Mouse (Mus musculus): ENCODE data around the gene Zfp296. TPM values are rescaled to one million over a fixed set of nuclear protein-coding genes. Genes with fewer than 3 reads are reported as not detected.

Zfp296 gene
- polyA plus RNA-seq (2015; fragmentation: Illumina TruSeq; extraction: RNeasy Lipid Tissue Mini Kit (QIAGEN cat#74804); ENCODE audit: low read depth, low replicate concordance), result 2.2 TPM

GRCm38 (mm10) chr7:19577141-19577852 is at the start of gene Zfp296, which contains the start of gene Gemin7:
Zfp296 (plus strand) TSS chr7:19577287.
Gemin7 (minus strand) TSS chr7:19577595.

DNA sequence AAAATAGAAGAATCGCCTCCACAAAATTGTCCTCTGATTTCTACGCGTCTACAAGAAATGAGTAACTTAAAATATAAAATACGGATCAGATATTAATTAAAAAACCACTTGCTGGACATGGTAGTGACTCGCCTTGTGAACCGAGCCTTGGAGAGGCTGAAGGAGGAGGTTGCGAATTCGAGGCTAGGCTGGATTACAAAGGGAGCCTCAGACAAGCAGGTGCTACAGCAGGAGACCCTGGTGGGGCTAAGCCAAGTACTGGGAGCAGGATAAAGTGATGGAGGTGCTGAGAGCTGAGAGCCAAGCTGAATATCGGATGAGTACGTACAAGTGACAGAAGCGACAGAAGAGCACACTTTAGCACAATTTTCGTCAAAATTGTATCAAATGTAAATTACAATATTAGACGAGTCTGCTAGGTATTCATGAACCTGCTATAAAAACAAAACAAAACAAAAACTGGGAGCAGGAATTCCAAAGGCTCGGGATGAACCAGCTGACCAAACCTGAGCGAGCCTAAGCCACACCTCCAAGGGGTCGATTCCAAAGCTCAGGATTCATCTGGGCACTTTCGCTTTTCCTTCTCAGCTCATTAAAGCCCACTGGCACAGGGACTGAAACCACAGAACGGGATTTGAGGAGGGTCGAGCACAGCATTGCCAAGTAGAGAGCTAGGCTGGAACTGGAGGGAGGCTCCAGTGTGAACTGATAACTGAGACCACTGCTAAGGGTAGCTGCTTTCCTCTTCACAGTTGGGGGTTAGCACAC is 14.3 kb upstream of the Zfp296 start, which contains the start of gene Ppp1r37:
TSS of gene Ppp1r37 (minus strand) at position 434 of the 768 bp plus-strand sequence.

GRCm38 (mm10) chr7:19603849-19604605 is 26.9 kb downstream of the Zfp296 start, which contains the start of gene Clasrp:
Clasrp (minus strand) TSS chr7:19604486.

GRCm38 (mm10) chr7:19629361-19629734 is 52.3 kb downstream of the Zfp296 start, which contains the start of gene Relb:
Relb (minus strand) TSS chr7:19629438.

Other genes starting within 250 kb of the Zfp296 start
- 39.0 TPM for gene Ercc1, start 232.5 kb upstream of the Zfp296 start, polyA plus RNA-seq (2015; fragmentation: Illumina TruSeq; extraction: RNeasy Lipid Tissue Mini Kit (QIAGEN cat#74804); ENCODE audit: low read depth, low replicate concordance)
- 17.9 TPM for gene Cd3eap, start 217.8 kb upstream of the Zfp296 start, polyA plus RNA-seq (2015; fragmentation: Illumina TruSeq; extraction: RNeasy Lipid Tissue Mini Kit (QIAGEN cat#74804); ENCODE audit: low read depth, low replicate concordance)
- 2.5 TPM for gene Ppp1r13l, start 217.5 kb upstream of the Zfp296 start, polyA plus RNA-seq (2015; fragmentation: Illumina TruSeq; extraction: RNeasy Lipid Tissue Mini Kit (QIAGEN cat#74804); ENCODE audit: low read depth, low replicate concordance)
- 28.2 TPM for gene Ercc2, start 195.3 kb upstream of the Zfp296 start, polyA plus RNA-seq (2015; fragmentation: Illumina TruSeq; extraction: RNeasy Lipid Tissue Mini Kit (QIAGEN cat#74804); ENCODE audit: low read depth, low replicate concordance)
- 2.6 TPM for gene Klc3, start 173.2 kb upstream of the Zfp296 start, polyA plus RNA-seq (2015; fragmentation: Illumina TruSeq; extraction: RNeasy Lipid Tissue Mini Kit (QIAGEN cat#74804); ENCODE audit: low read depth, low replicate concordance)
- 0.62 TPM for gene Ckm, start 172.5 kb upstream of the Zfp296 start, polyA plus RNA-seq (2015; fragmentation: Illumina TruSeq; extraction: RNeasy Lipid Tissue Mini Kit (QIAGEN cat#74804); ENCODE audit: low read depth, low replicate concordance)
- 41.6 TPM for gene Mark4, start 118.5 kb upstream of the Zfp296 start, polyA plus RNA-seq (2015; fragmentation: Illumina TruSeq; extraction: RNeasy Lipid Tissue Mini Kit (QIAGEN cat#74804); ENCODE audit: low read depth, low replicate concordance)
- gene Exoc3l2, start 114.0 kb upstream of the Zfp296 start, polyA plus RNA-seq (2015; fragmentation: Illumina TruSeq; extraction: RNeasy Lipid Tissue Mini Kit (QIAGEN cat#74804); ENCODE audit: low read depth, low replicate concordance), result 0.21 TPM
- 7.8 TPM for gene Bloc1s3, start 68.9 kb upstream of the Zfp296 start, polyA plus RNA-seq (2015; fragmentation: Illumina TruSeq; extraction: RNeasy Lipid Tissue Mini Kit (QIAGEN cat#74804); ENCODE audit: low read depth, low replicate concordance)
- gene Trappc6a, start 68.9 kb upstream of the Zfp296 start, polyA plus RNA-seq (2015; fragmentation: Illumina TruSeq; extraction: RNeasy Lipid Tissue Mini Kit (QIAGEN cat#74804); ENCODE audit: low read depth, low replicate concordance), result 20.7 TPM
- gene Nkpd1, start 59.4 kb upstream of the Zfp296 start, polyA plus RNA-seq (2015; fragmentation: Illumina TruSeq; extraction: RNeasy Lipid Tissue Mini Kit (QIAGEN cat#74804); ENCODE audit: low read depth, low replicate concordance), result 0.51 TPM
- 121 TPM for gene Ppp1r37, start 14.2 kb upstream of the Zfp296 start, polyA plus RNA-seq (2015; fragmentation: Illumina TruSeq; extraction: RNeasy Lipid Tissue Mini Kit (QIAGEN cat#74804); ENCODE audit: low read depth, low replicate concordance)
- gene Gemin7, start 308 bp downstream of the Zfp296 start, polyA plus RNA-seq (2015; fragmentation: Illumina TruSeq; extraction: RNeasy Lipid Tissue Mini Kit (QIAGEN cat#74804); ENCODE audit: low read depth, low replicate concordance), result 70.4 TPM
- gene Clasrp, start 27.2 kb downstream of the Zfp296 start, polyA plus RNA-seq (2015; fragmentation: Illumina TruSeq; extraction: RNeasy Lipid Tissue Mini Kit (QIAGEN cat#74804); ENCODE audit: low read depth, low replicate concordance), result 61.8 TPM
- gene Relb, start 52.2 kb downstream of the Zfp296 start, polyA plus RNA-seq (2015; fragmentation: Illumina TruSeq; extraction: RNeasy Lipid Tissue Mini Kit (QIAGEN cat#74804); ENCODE audit: low read depth, low replicate concordance), result 5.4 TPM
- gene Clptm1, start 87.7 kb downstream of the Zfp296 start, polyA plus RNA-seq (2015; fragmentation: Illumina TruSeq; extraction: RNeasy Lipid Tissue Mini Kit (QIAGEN cat#74804); ENCODE audit: low read depth, low replicate concordance), result 134 TPM
- not detected for gene Apoc2, start 100.7 kb downstream of the Zfp296 start, polyA plus RNA-seq (2015; fragmentation: Illumina TruSeq; extraction: RNeasy Lipid Tissue Mini Kit (QIAGEN cat#74804); ENCODE audit: low read depth, low replicate concordance)
- gene Gm44805, start 104.1 kb downstream of the Zfp296 start, polyA plus RNA-seq (2015; fragmentation: Illumina TruSeq; extraction: RNeasy Lipid Tissue Mini Kit (QIAGEN cat#74804); ENCODE audit: low read depth, low replicate concordance), result not detected
- not detected for gene Apoc4, start 104.2 kb downstream of the Zfp296 start, polyA plus RNA-seq (2015; fragmentation: Illumina TruSeq; extraction: RNeasy Lipid Tissue Mini Kit (QIAGEN cat#74804); ENCODE audit: low read depth, low replicate concordance)
- gene Apoc1, start 115.4 kb downstream of the Zfp296 start, polyA plus RNA-seq (2015; fragmentation: Illumina TruSeq; extraction: RNeasy Lipid Tissue Mini Kit (QIAGEN cat#74804); ENCODE audit: low read depth, low replicate concordance), result 12.2 TPM
- gene Apoe, start 121.9 kb downstream of the Zfp296 start, polyA plus RNA-seq (2015; fragmentation: Illumina TruSeq; extraction: RNeasy Lipid Tissue Mini Kit (QIAGEN cat#74804); ENCODE audit: low read depth, low replicate concordance), result 3,083 TPM
- gene Tomm40, start 138.2 kb downstream of the Zfp296 start, polyA plus RNA-seq (2015; fragmentation: Illumina TruSeq; extraction: RNeasy Lipid Tissue Mini Kit (QIAGEN cat#74804); ENCODE audit: low read depth, low replicate concordance), result 89.9 TPM
- gene Nectin2, start 173.2 kb downstream of the Zfp296 start, polyA plus RNA-seq (2015; fragmentation: Illumina TruSeq; extraction: RNeasy Lipid Tissue Mini Kit (QIAGEN cat#74804); ENCODE audit: low read depth, low replicate concordance), result 7.5 TPM
- gene Bcam, start 193.7 kb downstream of the Zfp296 start, polyA plus RNA-seq (2015; fragmentation: Illumina TruSeq; extraction: RNeasy Lipid Tissue Mini Kit (QIAGEN cat#74804); ENCODE audit: low read depth, low replicate concordance), result 16.0 TPM
- gene Cblc, start 219.5 kb downstream of the Zfp296 start, polyA plus RNA-seq (2015; fragmentation: Illumina TruSeq; extraction: RNeasy Lipid Tissue Mini Kit (QIAGEN cat#74804); ENCODE audit: low read depth, low replicate concordance), result not detected
- gene Bcl3, start 245.5 kb downstream of the Zfp296 start, polyA plus RNA-seq (2015; fragmentation: Illumina TruSeq; extraction: RNeasy Lipid Tissue Mini Kit (QIAGEN cat#74804); ENCODE audit: low read depth, low replicate concordance), result 0.42 TPM